Mouse (Mus musculus) cerebral cortex, adult 2 months (tissue): ENCODE results near the gene Etv1.

Source experiments
- WGBS: fragments of 180-500 bp; shearing (Covaris S2); methylation state at CpG from one replicate; pipeline ENCODE4 v1.1.7; 2018; 5-methylcytosine and 5-hydroxymethylcytosine counted together

Etv1 gene

DNA sequence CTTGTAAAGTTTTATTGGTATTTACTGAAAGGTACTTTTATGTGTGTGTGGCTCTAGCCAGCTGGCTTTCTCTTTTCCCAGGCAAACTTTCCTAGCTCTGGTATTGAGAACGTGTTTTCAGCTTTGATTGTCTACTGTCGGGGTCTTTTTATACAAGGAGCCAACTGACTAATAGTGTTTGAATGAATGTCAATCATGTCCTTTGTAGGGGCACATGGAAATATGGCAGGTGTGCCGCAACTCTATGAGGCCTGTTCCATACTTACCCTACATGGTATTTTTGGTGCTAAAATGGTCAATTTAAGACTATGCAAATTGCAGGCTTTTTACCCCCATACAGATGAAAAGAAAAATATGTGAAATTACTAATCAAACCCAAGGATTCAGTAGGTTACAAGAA lies 37.1 kb downstream of the Etv1 start:
- 75% methylated on average over 3 of the region's 3 CpGs for WGBS

- WGBS, result 68% methylated on average over 2 of the region's 2 CpGs
Measured at GRCm38 (mm10) chr12:38818320-38818719, 39.1 kb downstream of the Etv1 start.

DNA sequence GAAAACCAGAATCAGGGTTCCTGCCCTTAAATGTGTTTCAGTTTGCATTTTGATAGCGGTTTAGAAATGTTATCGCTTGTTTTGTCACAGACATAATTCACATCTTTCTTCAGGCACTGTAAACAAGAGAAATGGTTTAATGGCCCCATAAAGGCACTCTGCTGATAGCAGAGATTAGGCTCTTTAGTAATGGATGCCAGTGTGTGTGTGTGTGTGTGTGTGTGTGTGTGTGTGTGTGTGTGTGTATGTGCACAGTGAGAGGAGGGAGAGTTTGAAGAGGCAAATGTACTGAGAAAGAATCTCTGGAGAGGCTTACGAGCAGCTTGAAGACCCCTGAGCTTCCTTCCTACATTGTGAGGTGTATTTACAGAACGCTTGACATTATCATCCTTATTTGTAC lies 41.5 kb downstream of the Etv1 start:
- 92% methylated on average over 4 of the region's 4 CpGs for WGBS

DNA sequence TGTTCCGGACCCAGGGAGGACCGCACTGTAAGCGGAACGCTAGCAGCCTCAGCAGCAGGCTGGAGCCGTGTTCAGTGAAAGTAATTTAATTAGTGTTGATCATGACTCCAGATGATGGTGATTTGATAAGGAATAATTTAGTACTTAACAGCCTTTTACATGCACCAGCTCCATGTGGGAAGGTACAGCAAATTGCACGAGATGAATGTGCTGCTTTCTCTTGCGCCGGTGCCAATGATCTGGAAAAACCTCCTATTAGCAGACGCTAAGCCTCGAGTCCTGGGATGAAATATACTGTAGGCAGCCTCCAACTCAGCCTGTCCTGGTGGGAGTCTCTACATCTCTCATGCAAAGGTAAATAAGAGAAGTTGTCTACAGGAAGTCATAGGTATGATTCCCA lies 45.2 kb downstream of the Etv1 start:
- 73% methylated on average over 10 of the region's 10 CpGs for WGBS

GRCm38 (mm10) chr12:38832981-38833380 lies 53.8 kb downstream of the Etv1 start:
- WGBS, result 94% methylated on average over 10 of the region's 10 CpGs

GRCm38 (mm10) chr12:38834581-38834980 lies 55.4 kb downstream of the Etv1 start:
- 74% methylated on average over 4 of the region's 4 CpGs for WGBS

DNA sequence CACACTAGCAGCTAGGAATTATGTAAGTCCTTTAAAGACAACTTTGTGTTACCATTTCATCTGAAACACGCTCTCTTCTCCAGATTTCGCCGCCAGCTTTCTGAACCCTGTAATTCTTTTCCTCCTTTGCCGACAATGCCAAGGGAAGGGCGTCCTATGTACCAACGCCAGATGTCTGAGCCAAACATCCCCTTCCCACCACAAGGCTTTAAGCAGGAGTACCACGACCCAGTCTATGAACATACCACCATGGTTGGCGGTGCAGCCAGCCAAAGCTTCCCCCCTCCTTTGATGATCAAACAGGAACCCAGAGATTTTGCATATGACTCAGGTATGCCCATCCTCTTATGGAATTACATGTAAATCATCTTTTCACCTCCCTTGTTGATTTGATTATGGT lies 55.8 kb downstream of the Etv1 start:
- 75% methylated on average over 7 of the region's 8 CpGs for WGBS

GRCm38 (mm10) chr12:38843801-38844295 lies 64.7 kb downstream of the Etv1 start:
- WGBS, result 43% methylated on average over 1 of the region's 1 CpGs

GRCm38 (mm10) chr12:38847500-38848261 lies 68.5 kb downstream of the Etv1 start:
- 86% methylated on average over 6 of the region's 6 CpGs for WGBS

DNA sequence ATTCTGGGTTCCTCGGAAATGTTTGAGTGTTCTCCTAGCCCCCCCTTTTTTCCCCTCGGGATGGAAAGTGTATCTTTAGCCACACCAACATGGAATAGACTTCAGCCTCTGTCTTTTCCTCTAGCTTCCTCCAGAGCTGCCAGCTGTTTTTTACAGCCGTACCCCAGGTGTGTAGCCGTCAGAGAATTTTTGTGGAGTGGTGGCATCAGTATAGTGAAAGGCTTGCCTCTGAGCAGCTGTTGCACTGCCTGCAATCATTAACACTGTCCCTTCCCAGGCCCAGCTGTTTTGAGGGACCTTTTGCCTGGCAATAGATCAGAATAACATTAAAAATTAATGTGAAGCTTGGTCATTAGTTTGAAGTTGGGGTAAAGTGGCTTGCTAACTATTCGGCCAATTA lies 70.8 kb downstream of the Etv1 start:
- WGBS, result 77% methylated on average over 5 of the region's 5 CpGs

DNA sequence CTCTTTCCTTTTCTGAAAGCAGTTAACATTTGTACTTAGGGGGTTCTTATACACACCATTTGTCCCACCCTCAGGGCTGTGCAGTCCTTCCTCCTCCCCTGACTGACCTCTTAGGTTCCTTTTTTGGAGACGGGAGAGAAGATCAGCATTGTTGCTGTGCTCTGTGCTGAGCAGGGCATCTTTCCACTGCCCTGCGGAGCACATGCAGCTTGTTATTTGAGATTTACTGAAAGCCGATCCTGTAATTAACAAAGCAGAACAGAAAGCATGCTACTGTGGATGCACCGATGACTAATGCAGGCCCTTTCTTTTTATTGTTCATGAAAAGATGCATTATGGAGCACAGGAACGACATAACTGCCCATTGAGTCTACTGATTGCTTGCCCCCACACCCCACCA lies 75.1 kb downstream of the Etv1 start:
- 51% methylated on average over 5 of the region's 5 CpGs for WGBS

GRCm38 (mm10) chr12:38854751-38855150 lies 75.6 kb downstream of the Etv1 start:
- 71% methylated on average over 6 of the region's 6 CpGs for WGBS

DNA sequence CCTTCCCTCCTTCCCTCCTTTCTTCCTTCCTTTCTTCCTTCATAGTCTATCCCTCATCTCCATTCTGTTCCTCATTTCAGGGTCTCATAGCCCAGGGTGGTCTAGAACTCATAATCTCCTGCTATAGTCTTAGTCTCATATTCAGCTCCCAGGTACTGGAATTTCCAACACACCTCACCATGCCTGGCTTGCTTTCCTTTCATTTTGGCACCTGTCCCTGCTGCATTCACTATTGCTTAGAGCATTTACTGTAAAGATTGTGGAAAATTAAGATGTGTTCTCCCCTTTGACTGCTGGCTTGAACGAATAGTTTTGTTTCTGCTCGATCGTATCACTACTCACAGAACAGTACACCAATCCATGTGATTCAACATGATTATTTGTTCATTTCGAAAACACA lies 80.5 kb downstream of the Etv1 start:
- 83% methylated on average over 4 of the region's 4 CpGs for WGBS

- WGBS, result 62% methylated on average over 7 of the region's 7 CpGs
Measured at GRCm38 (mm10) chr12:38860168-38861115, 81.3 kb downstream of the Etv1 start.

DNA sequence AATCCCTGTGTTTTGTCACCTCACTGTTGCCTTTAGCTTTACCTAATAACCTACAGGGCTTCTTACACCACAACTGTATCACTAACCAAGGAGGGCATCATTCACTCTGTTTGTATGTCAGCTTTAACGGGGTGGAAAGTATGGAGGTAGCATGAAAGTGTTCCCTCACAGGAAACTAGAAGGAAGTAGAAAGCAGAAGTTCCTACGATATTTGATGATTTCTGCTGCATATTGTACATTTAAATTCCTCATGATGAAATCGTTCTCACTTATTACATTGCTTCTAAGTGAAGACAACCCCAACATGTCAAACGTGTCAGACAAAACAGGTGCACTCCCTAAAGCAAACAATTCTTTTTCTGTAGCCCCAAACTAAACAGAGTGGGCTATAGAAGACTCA lies 84.2 kb downstream of the Etv1 start:
- WGBS, result 68% methylated on average over 4 of the region's 4 CpGs

DNA sequence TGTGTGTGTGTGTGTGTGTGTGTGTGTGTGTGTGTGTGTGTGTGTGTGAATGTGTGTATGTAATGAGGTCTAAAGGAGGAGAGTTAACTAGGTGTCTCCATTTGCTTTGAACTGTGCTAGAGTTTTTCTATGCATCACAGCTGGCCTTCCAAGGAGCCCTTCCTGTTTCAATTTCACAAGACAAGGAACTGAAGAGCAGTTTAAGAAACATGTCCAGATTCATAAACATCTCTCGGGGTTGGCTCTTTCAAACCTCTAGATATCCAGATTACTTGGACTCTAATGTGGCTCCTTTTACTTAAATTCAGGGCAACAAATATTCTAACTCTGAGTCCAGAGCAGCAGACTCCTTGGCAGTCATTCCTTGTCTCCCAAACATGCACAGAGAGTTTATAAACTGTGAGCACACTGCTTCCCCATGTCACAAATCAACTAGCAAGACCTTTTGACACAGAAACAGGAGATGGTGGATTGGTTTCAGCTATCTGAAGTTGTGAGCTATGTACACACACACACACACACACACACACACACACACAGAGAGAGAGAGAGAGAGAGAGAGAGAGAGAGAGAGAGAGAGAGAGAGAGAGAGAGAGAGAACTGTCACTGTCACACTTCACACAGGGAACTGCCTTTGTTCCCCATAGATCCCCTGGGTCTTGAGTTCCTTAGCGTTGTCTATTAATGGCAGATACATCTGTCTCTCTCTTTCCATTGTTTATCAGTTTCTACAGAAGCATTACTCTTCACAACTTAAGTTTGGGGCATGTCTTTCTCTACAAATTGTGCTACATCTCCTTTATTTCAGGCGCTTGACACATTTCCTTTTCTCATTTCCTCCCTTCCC lies 85.0 kb downstream of the Etv1 start:
- 63% methylated on average over 3 of the region's 3 CpGs for WGBS

GRCm38 (mm10) chr12:38904516-38904915 lies 125.3 kb downstream of the Etv1 start:
- WGBS, result 88% methylated on average over 3 of the region's 3 CpGs

DNA sequence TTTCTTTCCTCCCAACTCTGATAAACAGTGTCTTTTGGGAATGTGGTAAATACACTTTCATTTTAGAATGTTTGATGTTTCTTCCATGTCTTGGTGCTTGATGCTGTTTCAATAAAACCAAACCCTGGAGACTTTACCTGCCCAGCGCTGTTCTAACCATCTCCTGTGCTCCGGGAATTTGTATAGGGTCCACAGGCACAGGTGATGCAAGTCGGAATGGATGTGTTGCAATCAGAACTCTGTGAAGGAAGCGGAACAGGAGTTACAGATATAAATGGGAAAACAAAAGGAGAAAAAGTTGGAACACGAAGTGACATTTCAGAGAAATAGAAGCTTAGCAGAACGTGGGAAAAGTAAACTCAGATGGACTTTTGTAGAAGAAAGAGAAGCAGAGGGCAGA lies 127.1 kb downstream of the Etv1 start:
- 87% methylated on average over 6 of the region's 6 CpGs for WGBS

DNA sequence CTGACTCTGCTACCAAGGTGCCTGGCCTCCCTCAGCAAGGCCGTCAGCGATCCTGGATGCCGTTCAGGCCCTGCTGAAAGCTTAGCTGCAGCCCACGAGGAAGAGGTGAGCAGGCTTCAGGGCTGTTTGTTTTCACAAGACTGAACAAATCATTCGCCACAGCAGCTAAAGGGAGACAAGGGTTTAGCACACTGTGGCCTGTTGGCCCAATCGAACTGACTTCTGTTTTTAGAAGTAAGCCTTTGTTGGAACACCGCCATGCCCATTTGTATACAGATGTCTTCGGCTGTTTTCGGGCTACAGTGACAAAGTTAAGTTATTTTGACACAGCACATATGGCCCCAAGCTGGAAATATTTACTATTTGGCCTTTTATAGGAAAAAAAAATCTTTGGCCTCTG lies 127.6 kb downstream of the Etv1 start:
- 53% methylated on average over 9 of the region's 9 CpGs for whole genome bisulfite sequencing

DNA sequence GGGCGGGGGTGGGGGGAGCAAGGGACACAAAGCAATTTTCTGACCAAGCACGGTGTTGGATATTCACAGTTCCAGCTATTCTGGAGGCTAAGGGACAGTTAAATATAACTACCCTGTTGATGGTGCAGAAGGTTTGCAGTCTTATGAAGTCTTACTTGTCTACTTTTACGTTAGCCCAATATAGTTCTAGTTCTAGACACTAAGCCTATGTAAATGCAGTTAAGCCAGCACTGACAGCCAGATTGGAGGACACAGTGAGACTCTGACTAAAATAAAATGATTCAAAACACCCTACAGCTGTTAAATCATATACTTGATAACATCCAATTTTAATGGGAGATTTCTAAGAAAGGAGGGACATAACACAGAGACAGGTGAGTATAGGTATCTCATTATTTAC lies 129.8 kb downstream of the Etv1 start:
- 76% methylated on average over 3 of the region's 3 CpGs for WGBS
